Comparison of ENCODE assay signal across 17 mouse cellular contexts in genomic region chr11:54305331-54305730, GRCm38 (mm10). TPM values are rescaled to one million over a fixed set of nuclear protein-coding genes. Genes with fewer than 3 reads are reported as not detected.
DNase-seq lines count a peak whose midpoint lies in the region; ATAC-seq lines count a peak whose summit lies in the region.
"Had no signal": no experiment of that assay in that cellular context is flagged by ENCODE, and none has a peak within 500 bp of the region (broad histone marks: within the 10 kb centered on the region; RNA-seq: fewer than 3 reads in every experiment).

No protein-coding gene starts in this region.

- peaks cover 9% of the 10 kb centered on the region for H3K27me3 ChIP-seq in hindbrain, embryonic 10.5 days (ENCODE audit: insufficient read depth, poor library complexity, severe bottlenecking)
- no peaks in the 10 kb centered on the region for H3K27me3 ChIP-seq in midbrain, embryonic 13.5 days

- DNase-seq in retina, adult 2 months (ENCODE audit: low read depth, low spot score) = peak; percentile 64
- no peak for DNase-seq in retina, embryonic 14.5 days (ENCODE audit: low spot score)
- no peak for DNase-seq in hindbrain, embryonic 10.5 days (ENCODE audit: low spot score)
- DNase-seq in retina, postnatal 7 days (ENCODE audit: low read depth, low spot score) = peak; percentile 41
- no peak for DNase-seq in left cerebral cortex, adult 11 months (ENCODE audit: low spot score)
- DNase-seq in urinary bladder, postnatal 10 days (ENCODE audit: low spot score) = no peak
- DNase-seq: heart, postnatal 36 days; kidney, adult 18-20 months; lung, postnatal 10 days; right cerebral cortex, postnatal 14 days; thymus, postnatal 36 days had no signal

- no peaks in the 10 kb centered on the region for H3K9me3 ChIP-seq in hindbrain, embryonic 10.5 days
- no peaks in the 10 kb centered on the region for H3K9me3 ChIP-seq in midbrain, embryonic 13.5 days
- H3K9me3 ChIP-seq: embryonic facial prominence, embryonic 15.5 days; liver, embryonic 12.5 days had no signal

- peak overlapping the region; percentile 82 for H3K4me2 ChIP-seq in midbrain, embryonic 13.5 days (replicated peaks)
- H3K4me2 ChIP-seq: liver, embryonic 12.5 days had no signal

- peak overlapping the region; percentile 93 for H3K9ac ChIP-seq in midbrain, embryonic 13.5 days (replicated peaks)
- H3K9ac ChIP-seq: embryonic facial prominence, embryonic 15.5 days; liver, embryonic 12.5 days had no signal

- H3K36me3 ChIP-seq in hindbrain, embryonic 10.5 days = no peaks in the 10 kb centered on the region
- no peaks in the 10 kb centered on the region for H3K36me3 ChIP-seq in midbrain, embryonic 13.5 days
- H3K36me3 ChIP-seq: embryonic facial prominence, embryonic 15.5 days; liver, embryonic 12.5 days had no signal

- 74% methylated on average over 3 of the region's 3 CpGs for WGBS in hindbrain, embryonic 10.5 days
- WGBS in midbrain, embryonic 13.5 days = 55% methylated on average over 3 of the region's 3 CpGs

- H3K4me1 ChIP-seq in hindbrain, embryonic 10.5 days (replicated peaks) = peaks cover 39% of the 10 kb centered on the region
- H3K4me1 ChIP-seq in midbrain, embryonic 13.5 days (replicated peaks) = peaks cover 42% of the 10 kb centered on the region

- peak overlapping the region; percentile 84 for H3K4me3 ChIP-seq in hindbrain, embryonic 10.5 days
- H3K4me3 ChIP-seq in midbrain, embryonic 13.5 days (replicated peaks) = peak overlapping the region; percentile 76
- H3K4me3 ChIP-seq: liver, embryonic 12.5 days had no signal

- no peak for ATAC-seq in midbrain, embryonic 13.5 days
- ATAC-seq: liver, embryonic 12.5 days; Patski had no signal

- peak overlapping the region; percentile 42; the same call in 1 of the 2 replicates for H3K27ac ChIP-seq in hindbrain, embryonic 10.5 days
- peak overlapping the region; percentile 42 for H3K27ac ChIP-seq in midbrain, embryonic 13.5 days
- H3K27ac ChIP-seq: embryonic facial prominence, embryonic 15.5 days; liver, embryonic 12.5 days had no signal

RNA-seq across cellular contexts. Expression of gene Acsl6, which starts 1.7 kb away (rescaled TPM):
- 12.4 and 18.2 TPM in 2 replicates for polyA plus RNA-seq in hindbrain, embryonic 10.5 days (2016; fragmentation: Nextera tagmentation; extraction: Ambion mirVana)
- polyA plus RNA-seq in midbrain, embryonic 13.5 days (2015; fragmentation: Nextera tagmentation; extraction: Ambion mirVana) = 35.1 and 36.1 TPM in 2 replicates

RNA-seq across cellular contexts. Expression of gene Il3, which starts 38.3 kb away (rescaled TPM):
- polyA plus RNA-seq in hindbrain, embryonic 10.5 days (2016; fragmentation: Nextera tagmentation; extraction: Ambion mirVana) = not detected in 2 replicates
- polyA plus RNA-seq in midbrain, embryonic 13.5 days (2015; fragmentation: Nextera tagmentation; extraction: Ambion mirVana) = not detected in 2 replicates
- polyA plus RNA-seq: embryonic facial prominence, embryonic 15.5 days; large intestine, adult 2 months; liver, embryonic 12.5 days; Patski; stomach, embryonic 14.5 days had no signal

RNA-seq across cellular contexts. Expression of gene Csf2, which starts 55.9 kb away (rescaled TPM):
- not detected in 2 replicates for polyA plus RNA-seq in hindbrain, embryonic 10.5 days (2016; fragmentation: Nextera tagmentation; extraction: Ambion mirVana)
- polyA plus RNA-seq in midbrain, embryonic 13.5 days (2015; fragmentation: Nextera tagmentation; extraction: Ambion mirVana) = not detected in 2 replicates
- polyA plus RNA-seq: embryonic facial prominence, embryonic 15.5 days; liver, embryonic 12.5 days; stomach, embryonic 14.5 days had no signal

Comparison
In these comparisons a context has a peak if more than half of its experiments do, and no peak if none do; other contexts are left out.
1. DNase-seq: peak in retina, adult 2 months (single experiment) and retina, postnatal 7 days (single experiment); none in retina, embryonic 14.5 days (single experiment), hindbrain, embryonic 10.5 days (single experiment), left cerebral cortex, adult 11 months (single experiment) and urinary bladder, postnatal 10 days (single experiment).